26 mouse cellular contexts compared by ENCODE assay signal in the genomic region with DNA sequence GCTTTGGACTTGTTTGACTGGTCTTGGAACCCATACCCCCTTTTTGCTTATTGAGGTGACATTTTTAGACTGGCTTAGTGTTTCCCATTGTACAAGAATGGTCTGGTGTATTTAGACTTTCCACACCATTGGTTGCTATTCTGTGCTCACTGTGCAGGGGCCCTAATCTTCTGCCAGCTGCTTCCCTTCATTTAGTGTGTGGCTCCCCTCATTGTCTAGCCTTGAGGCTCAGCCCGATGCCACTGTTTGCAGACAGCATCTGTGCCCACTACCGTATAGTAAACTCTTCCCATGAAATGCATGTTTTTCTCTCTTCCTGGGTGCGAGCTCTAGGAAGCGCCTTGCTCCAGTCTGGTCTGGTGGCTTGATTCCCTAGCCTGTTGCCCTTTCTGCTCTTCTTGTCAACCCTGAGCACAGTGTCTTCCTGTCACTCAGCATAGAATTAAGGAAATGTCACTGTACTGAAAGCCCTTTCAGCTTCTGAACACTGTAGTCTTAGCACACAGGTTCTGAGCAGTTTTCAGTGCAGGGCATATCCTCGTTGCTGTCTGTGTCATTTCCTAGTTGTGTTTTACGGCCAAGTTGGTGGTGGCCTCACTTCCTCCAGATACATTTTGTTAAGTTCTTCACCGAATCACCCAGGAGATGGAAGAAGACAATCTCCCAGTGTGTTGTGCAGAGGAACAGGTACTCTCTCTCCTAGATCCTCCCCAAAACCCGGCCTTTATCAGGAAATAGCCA. TPM values are rescaled to one million over a fixed set of nuclear protein-coding genes. Genes with fewer than 3 reads are reported as not detected.
DNase-seq lines count a peak whose midpoint lies in the region; ATAC-seq and TF ChIP-seq lines count a peak whose summit lies in the region.
"Had no signal": no experiment of that assay in that cellular context is flagged by ENCODE, and none has a peak within 500 bp of the region (broad histone marks: within the 10 kb centered on the region; RNA-seq: fewer than 3 reads in every experiment).

No protein-coding gene starts in this region.

- H3K9ac ChIP-seq in forebrain, embryonic 16.5 days (replicated peaks; ENCODE audit: low read depth, low read length) = no peak overlapping the region
- H3K9ac ChIP-seq in forebrain, embryonic 12.5 days = no peak overlapping the region
- no peak overlapping the region for H3K9ac ChIP-seq in midbrain, embryonic 11.5 days (ENCODE audit: low read length)
- no peak overlapping the region for H3K9ac ChIP-seq in midbrain, postnatal 0 days (replicated peaks; ENCODE audit: low read length, poor library complexity, severe bottlenecking)
- H3K9ac ChIP-seq: heart, embryonic 15.5 days; hindbrain, embryonic 15.5 days; intestine, embryonic 15.5 days; lung, embryonic 14.5 days; midbrain, embryonic 12.5 days; stomach, embryonic 15.5 days had no signal

- H3K36me3 ChIP-seq in forebrain, embryonic 16.5 days (ENCODE audit: control insufficient read depth, insufficient read depth) = no peaks in the 10 kb centered on the region
- H3K36me3 ChIP-seq in forebrain, embryonic 12.5 days (replicated peaks) = no peaks in the 10 kb centered on the region
- H3K36me3 ChIP-seq in midbrain, embryonic 11.5 days (ENCODE audit: control insufficient read depth, insufficient read depth, low read length) = no peaks in the 10 kb centered on the region
- no peaks in the 10 kb centered on the region for H3K36me3 ChIP-seq in midbrain, postnatal 0 days (ENCODE audit: insufficient read depth, low read length)
- H3K36me3 ChIP-seq: heart, embryonic 15.5 days; hindbrain, embryonic 15.5 days; intestine, embryonic 15.5 days; limb, embryonic 10.5 days; midbrain, embryonic 12.5 days; stomach, embryonic 15.5 days had no signal

- no peak for DNase-seq in midbrain, embryonic 11.5 days (ENCODE audit: low spot score, missing footprints)
- no peak for DNase-seq in midbrain, postnatal 0 days (ENCODE audit: low spot score)
- DNase-seq in left cerebral cortex, adult 9 months (ENCODE audit: low spot score in 2 of 2) = no peak
- DNase-seq: adrenal gland, adult 8-10 months; cerebellum, adult 8-10 months; cerebellum, postnatal 36 days; gastrocnemius, postnatal 14 days; heart, postnatal 36 days; kidney, adult 8-10 months; kidney, postnatal 10 days; lung, embryonic 14.5 days; lung, postnatal 36 days; right cerebral cortex, postnatal 4 days; thymus, postnatal 36 days had no signal

- H3K9me3 ChIP-seq in forebrain, embryonic 16.5 days (ENCODE audit: control insufficient read depth, low read length) = no peaks in the 10 kb centered on the region
- no peaks in the 10 kb centered on the region for H3K9me3 ChIP-seq in forebrain, embryonic 12.5 days
- no peaks in the 10 kb centered on the region for H3K9me3 ChIP-seq in midbrain, embryonic 11.5 days (ENCODE audit: control insufficient read depth, low read length)
- no peaks in the 10 kb centered on the region for H3K9me3 ChIP-seq in midbrain, postnatal 0 days (ENCODE audit: low read length)
- H3K9me3 ChIP-seq: heart, embryonic 15.5 days; hindbrain, embryonic 15.5 days; intestine, embryonic 15.5 days; limb, embryonic 10.5 days; midbrain, embryonic 12.5 days; stomach, embryonic 15.5 days had no signal

- no peak for TF ChIP-seq POLR2A in bone marrow, adult 2 months (IDR thresholded peaks at IDR 0.05; ENCODE audit: borderline replicate concordance, control insufficient read depth, low read depth, low read length)

- WGBS in forebrain, embryonic 16.5 days = 66% methylated on average over 8 of the region's 8 CpGs
- WGBS in forebrain, embryonic 12.5 days = 76% methylated on average over 8 of the region's 8 CpGs
- WGBS in midbrain, embryonic 11.5 days = 77% methylated on average over 8 of the region's 8 CpGs
- 71% methylated on average over 8 of the region's 8 CpGs for WGBS in midbrain, postnatal 0 days
- 25% methylated on average over 8 of the region's 8 CpGs for WGBS in bone marrow, adult 2 months

- no peak for TF ChIP-seq CTCF in midbrain, postnatal 0 days (IDR thresholded peaks at IDR 0.05)
- TF ChIP-seq CTCF in bone marrow, adult 2 months (IDR thresholded peaks at IDR 0.05; ENCODE audit: control insufficient read depth, insufficient read depth, low read length) = no peak

- H3K4me3 ChIP-seq in forebrain, embryonic 16.5 days (replicated peaks; ENCODE audit: low read length) = no peak overlapping the region
- H3K4me3 ChIP-seq in forebrain, embryonic 12.5 days (replicated peaks) = no peak overlapping the region
- H3K4me3 ChIP-seq in midbrain, embryonic 11.5 days (ENCODE audit: low read depth, low read length) = no peak overlapping the region
- no peak overlapping the region for H3K4me3 ChIP-seq in midbrain, postnatal 0 days (ENCODE audit: low read depth, low read length)
- no peak overlapping the region for H3K4me3 ChIP-seq in bone marrow, adult 2 months (replicated peaks; ENCODE audit: control insufficient read depth, low read depth, low read length)
- H3K4me3 ChIP-seq: heart, embryonic 15.5 days; hindbrain, embryonic 15.5 days; intestine, embryonic 15.5 days; limb, embryonic 10.5 days; midbrain, embryonic 12.5 days; stomach, embryonic 15.5 days had no signal

- no peaks in the 10 kb centered on the region for H3K4me1 ChIP-seq in forebrain, embryonic 16.5 days (replicated peaks; ENCODE audit: control insufficient read depth, insufficient read depth, low read length)
- peaks cover 6% of the 10 kb centered on the region; the same call in 1 of the 2 replicates for H3K4me1 ChIP-seq in forebrain, embryonic 12.5 days
- no peaks in the 10 kb centered on the region for H3K4me1 ChIP-seq in midbrain, embryonic 11.5 days (ENCODE audit: control insufficient read depth, insufficient read depth, low read length)
- H3K4me1 ChIP-seq in midbrain, postnatal 0 days (ENCODE audit: insufficient read depth, low read length) = no peaks in the 10 kb centered on the region
- H3K4me1 ChIP-seq in bone marrow, adult 2 months (ENCODE audit: control insufficient read depth, insufficient read depth, low read length) = peaks cover 2% of the 10 kb centered on the region; the same call in 1 of the 2 replicates
- H3K4me1 ChIP-seq: heart, embryonic 15.5 days; hindbrain, embryonic 15.5 days; intestine, embryonic 15.5 days; limb, embryonic 10.5 days; midbrain, embryonic 12.5 days; stomach, embryonic 15.5 days had no signal

- H3K27ac ChIP-seq in forebrain, embryonic 16.5 days (ENCODE audit: low read length) = no peak overlapping the region
- no peak overlapping the region for H3K27ac ChIP-seq in forebrain, embryonic 12.5 days
- no peak overlapping the region for H3K27ac ChIP-seq in midbrain, embryonic 11.5 days (ENCODE audit: low read depth, low read length)
- H3K27ac ChIP-seq in midbrain, postnatal 0 days (ENCODE audit: low read depth, low read length) = no peak overlapping the region
- peak overlapping the region; percentile 73 for H3K27ac ChIP-seq in bone marrow, adult 2 months (ENCODE audit: control insufficient read depth, insufficient read depth, low read depth, low read length, poor library complexity)
- H3K27ac ChIP-seq: heart, embryonic 15.5 days; hindbrain, embryonic 15.5 days; intestine, embryonic 15.5 days; limb, embryonic 10.5 days; midbrain, embryonic 12.5 days; stomach, embryonic 15.5 days had no signal

- ATAC-seq in forebrain, embryonic 16.5 days = 0 out of 2 replicates have a peak, but pooled peaks have one; percentile 57
- ATAC-seq in forebrain, embryonic 12.5 days (ENCODE audit: low FRiP score) = no peak
- ATAC-seq in midbrain, embryonic 11.5 days (ENCODE audit: low FRiP score) = peak; percentile 11; the same call in 1 of the 2 replicates
- no peak for ATAC-seq in midbrain, postnatal 0 days (ENCODE audit: low FRiP score)
- peak; percentile 63 for ATAC-seq in megakaryocyte, adult 5-6 weeks (ENCODE audit: poor library complexity, severe bottlenecking)
- ATAC-seq: activated CD4-positive, CD25-positive, alpha-beta regulatory T cell, adult 4 months; forebrain, embryonic 14.5 days; intestine, embryonic 15.5 days had no signal

- no peaks in the 10 kb centered on the region for H3K27me3 ChIP-seq in forebrain, embryonic 16.5 days (replicated peaks; ENCODE audit: control insufficient read depth, insufficient read depth, low read length)
- no peaks in the 10 kb centered on the region for H3K27me3 ChIP-seq in forebrain, embryonic 12.5 days
- H3K27me3 ChIP-seq in midbrain, embryonic 11.5 days (ENCODE audit: control insufficient read depth, insufficient read depth, low read length) = no peaks in the 10 kb centered on the region
- H3K27me3 ChIP-seq in midbrain, postnatal 0 days (ENCODE audit: insufficient read depth, low read length) = no peaks in the 10 kb centered on the region
- H3K27me3 ChIP-seq: heart, embryonic 15.5 days; hindbrain, embryonic 15.5 days; intestine, embryonic 15.5 days; midbrain, embryonic 12.5 days; stomach, embryonic 15.5 days had no signal

- H3K4me2 ChIP-seq in forebrain, embryonic 16.5 days (ENCODE audit: low read length) = no peak overlapping the region
- H3K4me2 ChIP-seq in forebrain, embryonic 12.5 days = no peak overlapping the region
- H3K4me2 ChIP-seq in midbrain, embryonic 11.5 days = no peak overlapping the region
- H3K4me2 ChIP-seq in midbrain, postnatal 0 days (ENCODE audit: low read depth, low read length, poor library complexity, severe bottlenecking) = no peak overlapping the region
- H3K4me2 ChIP-seq: heart, embryonic 15.5 days; hindbrain, embryonic 15.5 days; intestine, embryonic 15.5 days; lung, embryonic 14.5 days; midbrain, embryonic 12.5 days; stomach, embryonic 15.5 days had no signal

RNA-seq across cellular contexts. Expression of gene Tnfsf13b, which starts 24.2 kb away (rescaled TPM):
- polyA plus RNA-seq in forebrain, embryonic 16.5 days (2015; fragmentation: Nextera tagmentation; extraction: Ambion mirVana) = 0.43 TPM in 1 of 2 replicates, not detected in the other
- polyA plus RNA-seq in forebrain, embryonic 12.5 days (2016; fragmentation: Nextera tagmentation; extraction: Ambion mirVana) = 0.18 and 0.23 TPM in 2 replicates
- 0.19 TPM in 2 replicates for polyA plus RNA-seq in midbrain, embryonic 11.5 days (2014; fragmentation: Nextera tagmentation; extraction: Ambion mirVana)
- total RNA-seq in midbrain, postnatal 0 days (2014; rRNA removed) = 0.33 and 1.1 TPM in 2 replicates
- polyA plus RNA-seq in midbrain, postnatal 0 days (2015; fragmentation: Nextera tagmentation; extraction: Ambion mirVana) = 0.59 and 1.1 TPM in 2 replicates
- polyA plus RNA-seq in bone marrow, adult 2 months (2011; ENCODE audit: insufficient read depth, insufficient read length, low replicate concordance, missing spikeins) = 3.1 and 21.4 TPM in 2 replicates
- total RNA-seq in megakaryocyte, adult 5-6 weeks (2015) = 23.1 and 26.8 TPM in 2 replicates
- 6.2 and 9.1 TPM in 2 replicates for total RNA-seq in megakaryocyte, adult 5-6 weeks (2017)
- polyA plus RNA-seq: limb, embryonic 10.5 days had no signal

RNA-seq across cellular contexts. Expression of gene Abhd13, which starts 53.0 kb away (rescaled TPM):
- polyA plus RNA-seq in forebrain, embryonic 16.5 days (2015; fragmentation: Nextera tagmentation; extraction: Ambion mirVana) = 15.2 and 18.3 TPM in 2 replicates
- 20.9 and 21.2 TPM in 2 replicates for polyA plus RNA-seq in forebrain, embryonic 12.5 days (2016; fragmentation: Nextera tagmentation; extraction: Ambion mirVana)
- polyA plus RNA-seq in midbrain, embryonic 11.5 days (2014; fragmentation: Nextera tagmentation; extraction: Ambion mirVana) = 22.8 and 22.9 TPM in 2 replicates
- 21.3 and 29.1 TPM in 2 replicates for total RNA-seq in midbrain, postnatal 0 days (2014; rRNA removed)
- 11.2 and 12.3 TPM in 2 replicates for polyA plus RNA-seq in midbrain, postnatal 0 days (2015; fragmentation: Nextera tagmentation; extraction: Ambion mirVana)
- polyA plus RNA-seq in bone marrow, adult 2 months (2011; ENCODE audit: insufficient read depth, insufficient read length, low replicate concordance, missing spikeins) = 2.8 and 4.1 TPM in 2 replicates
- total RNA-seq in megakaryocyte, adult 5-6 weeks (2015) = 15.2 and 15.8 TPM in 2 replicates
- 18.0 and 20.5 TPM in 2 replicates for total RNA-seq in megakaryocyte, adult 5-6 weeks (2017)

RNA-seq across cellular contexts. Expression of gene Lig4, which starts 53.0 kb away (rescaled TPM):
- 11.0 and 11.7 TPM in 2 replicates for polyA plus RNA-seq in forebrain, embryonic 16.5 days (2015; fragmentation: Nextera tagmentation; extraction: Ambion mirVana)
- 9.9 and 10.4 TPM in 2 replicates for polyA plus RNA-seq in forebrain, embryonic 12.5 days (2016; fragmentation: Nextera tagmentation; extraction: Ambion mirVana)
- polyA plus RNA-seq in midbrain, embryonic 11.5 days (2014; fragmentation: Nextera tagmentation; extraction: Ambion mirVana) = 10.3 and 11.2 TPM in 2 replicates
- 4.1 and 4.2 TPM in 2 replicates for total RNA-seq in midbrain, postnatal 0 days (2014; rRNA removed)
- 7.3 and 8.2 TPM in 2 replicates for polyA plus RNA-seq in midbrain, postnatal 0 days (2015; fragmentation: Nextera tagmentation; extraction: Ambion mirVana)
- 1.5 and 3.6 TPM in 2 replicates for polyA plus RNA-seq in bone marrow, adult 2 months (2011; ENCODE audit: insufficient read depth, insufficient read length, low replicate concordance, missing spikeins)
- 1.7 and 2.2 TPM in 2 replicates for total RNA-seq in megakaryocyte, adult 5-6 weeks (2015)
- total RNA-seq in megakaryocyte, adult 5-6 weeks (2017) = 1.0 and 1.1 TPM in 2 replicates

Comparison
In these comparisons a context has a peak if more than half of its experiments do, and no peak if none do; other contexts are left out.
1. ATAC-seq: peak in forebrain, embryonic 16.5 days (single experiment), midbrain, embryonic 11.5 days (single experiment) and megakaryocyte, adult 5-6 weeks (single experiment); none in forebrain, embryonic 12.5 days (single experiment) and midbrain, postnatal 0 days (single experiment).